Mouse (Mus musculus): ENCODE measurements around the gene Tssc4.

DNA sequence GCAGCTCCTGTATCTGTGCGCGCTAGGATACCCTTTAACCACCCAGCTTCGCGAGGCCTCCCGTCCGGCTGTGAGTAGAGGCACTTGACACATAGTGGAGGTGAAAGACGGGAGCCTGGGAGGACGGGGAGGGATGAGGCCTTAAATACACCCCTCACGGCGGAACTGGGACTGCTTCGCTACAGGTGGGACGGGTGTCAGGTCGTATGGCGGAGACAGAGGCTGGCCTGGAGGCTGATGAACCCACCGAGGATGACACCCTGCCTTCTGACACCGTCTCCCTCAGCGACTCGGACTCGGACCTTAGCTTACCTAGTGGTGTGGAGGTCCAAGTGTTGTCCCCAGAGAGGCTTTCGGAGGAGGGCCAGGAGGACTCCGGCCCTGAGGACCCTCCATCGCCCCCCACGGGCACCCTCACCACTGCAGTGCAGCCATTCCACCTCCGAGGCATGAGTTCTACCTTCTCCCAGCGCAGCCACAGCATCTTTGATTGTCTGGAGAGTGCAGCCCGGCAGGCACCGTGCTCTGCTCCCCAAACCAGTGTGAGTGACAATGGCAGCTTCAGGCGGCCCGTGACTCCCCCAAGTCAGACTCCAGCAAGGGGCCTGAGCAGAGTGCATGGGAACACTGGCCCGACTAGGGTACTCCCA, 827 bp downstream of the Tssc4 start:
- TF ChIP-seq HCFC1 (IDR thresholded peaks at IDR 0.05; ENCODE audit: borderline replicate concordance, insufficient read depth, low read length) (no peak), ZNF384 (IDR thresholded peaks at IDR 0.05; ENCODE audit: low read depth, low read length) (no peak)
